Mouse (Mus musculus): Measurements from ENCODE around the gene Rdh12. TPM values are rescaled to one million over a fixed set of nuclear protein-coding genes. Genes with fewer than 3 reads are reported as not detected.
"Not testable (repeated sequence)": the region's sequence is repeated elsewhere in the genome, so short reads cannot be mapped to it uniquely, and the experiment has no call there.

Gene Rdh12
- 0.28 and 0.49 TPM in 2 replicates for polyA plus RNA-seq (2015; fragmentation: Nextera tagmentation; extraction: Ambion mirVana)

DNA sequence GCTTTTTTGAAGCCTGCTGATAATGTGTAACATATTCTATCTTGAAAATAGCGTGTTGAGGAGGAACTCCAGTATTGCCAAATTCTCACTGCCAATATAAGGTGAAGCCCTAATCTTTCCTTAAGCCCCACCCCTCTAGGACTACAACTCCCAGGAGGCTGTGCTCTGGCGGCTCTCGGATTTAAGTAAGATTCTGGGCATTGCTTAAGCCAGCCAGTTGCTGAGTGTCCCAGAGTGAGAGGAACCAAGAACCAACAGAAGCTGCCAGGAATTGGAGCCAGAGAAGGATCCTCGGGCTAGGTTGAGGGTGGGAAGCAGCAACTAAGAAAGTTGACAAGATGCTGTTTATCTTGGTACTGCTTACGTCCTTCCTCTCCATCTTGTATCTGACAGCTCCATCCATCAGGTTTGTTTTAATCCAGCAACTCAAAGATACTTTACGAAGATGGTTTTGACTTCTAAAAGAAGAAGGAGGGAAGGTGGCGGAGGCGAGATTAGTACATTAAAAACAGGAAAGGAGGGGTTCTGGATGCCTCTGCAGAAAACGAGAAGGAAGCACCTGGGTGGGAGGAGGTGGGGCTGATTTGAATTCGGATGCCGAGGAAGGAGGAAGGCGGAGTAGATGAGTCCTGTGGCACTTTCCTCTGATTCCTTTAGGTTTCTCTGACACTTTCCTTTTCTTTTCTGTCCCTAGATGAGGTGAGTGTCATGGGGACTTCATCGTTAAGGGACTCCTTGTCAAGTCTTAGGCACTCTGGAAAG lies at the start of gene Rdh12:
Gene Rdh12, plus strand, starts transcription at position 212 of the 762 bp plus-strand sequence.
- DNase-seq (no peak), ATAC-seq (ENCODE audit: low read depth) (peak; percentile 39; the same call in 1 of the 2 replicates)
- Histone ChIP-seq H3K4me3 (replicated peaks) (peak within 1 kb of the TSS; percentile 44), H3K9me3 (replicated peaks) (no peaks in the 10 kb centered on the region), H3K4me2 (peak within 1 kb of the TSS; percentile 61), H3K36me3 (no peaks in the 10 kb centered on the region), H3K27me3 (no peaks in the 10 kb centered on the region), H3K4me1 (replicated peaks) (peaks cover 9% of the 10 kb centered on the region; the same call in 1 of the 2 replicates), H3K27ac (no peak within 1 kb of the TSS), H3K9ac (no peak within 1 kb of the TSS)
- 5% methylated on average over 13 of the region's 13 CpGs for WGBS (ENCODE audit: insufficient replicate concordance)

DNA sequence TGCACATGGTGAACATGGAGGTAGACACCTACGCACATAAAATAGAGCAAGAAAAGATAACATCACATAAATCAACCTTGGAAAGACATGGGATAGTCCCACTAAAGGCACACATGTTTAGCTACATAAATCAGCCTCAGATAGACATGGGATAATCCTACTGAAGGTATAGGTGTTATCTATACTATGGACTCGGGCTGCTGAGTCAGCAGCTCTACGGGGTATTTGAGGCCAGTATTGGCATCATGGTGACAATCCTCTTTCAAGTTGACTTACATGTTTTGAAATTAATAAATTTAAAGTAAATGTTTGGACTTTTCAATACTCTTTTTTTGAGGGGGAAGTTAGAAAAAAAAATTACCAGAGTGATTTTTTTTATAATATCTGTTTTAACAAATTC lies 45.8 kb upstream of the Rdh12 start:
- WGBS (ENCODE audit: insufficient replicate concordance) = 71% methylated on average over 3 of the region's 3 CpGs
- Histone ChIP-seq H3K4me2 (no peak overlapping the region), H3K27ac (no peak overlapping the region), H3K36me3 (peaks cover 68% of the 10 kb centered on the region), H3K4me1 (replicated peaks) (no peaks in the 10 kb centered on the region), H3K4me3 (replicated peaks) (no peak overlapping the region), H3K9ac (no peak overlapping the region), H3K27me3 (no peaks in the 10 kb centered on the region), H3K9me3 (replicated peaks) (no peaks in the 10 kb centered on the region)
- DNase-seq (no peak), ATAC-seq (ENCODE audit: low read depth) (no peak)

DNA sequence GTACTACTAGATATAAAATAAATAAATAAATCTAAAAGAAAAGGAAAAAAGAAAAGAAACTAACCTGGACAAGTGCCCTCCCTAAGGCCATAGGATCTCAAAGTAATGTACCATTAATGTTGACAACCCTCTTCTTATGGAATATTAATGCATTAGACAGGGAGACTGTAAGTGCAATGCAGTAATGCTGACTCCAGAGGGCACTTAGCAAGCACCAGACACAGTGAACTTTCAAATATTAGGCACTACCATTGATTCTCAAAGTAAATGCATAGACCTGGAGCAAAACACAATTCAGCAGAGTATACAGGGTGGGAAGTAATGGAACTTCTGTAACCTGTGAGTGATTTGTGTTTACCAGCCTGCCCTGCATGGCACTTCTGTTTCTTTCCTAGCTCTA lies 39.5 kb upstream of the Rdh12 start:
- H3K36me3 ChIP-seq = peaks cover 16% of the 10 kb centered on the region
- no peak for DNase-seq
- H3K9me3 ChIP-seq (replicated peaks) = no peaks in the 10 kb centered on the region
- no peak overlapping the region for H3K4me3 ChIP-seq (replicated peaks)
- no peak overlapping the region for H3K4me2 ChIP-seq
- H3K4me1 ChIP-seq (replicated peaks) = peaks cover 26% of the 10 kb centered on the region
- ATAC-seq (ENCODE audit: low read depth) = no peak
- H3K27ac ChIP-seq = no peak overlapping the region
- no peaks in the 10 kb centered on the region for H3K27me3 ChIP-seq
- H3K9ac ChIP-seq = no peak overlapping the region

DNA sequence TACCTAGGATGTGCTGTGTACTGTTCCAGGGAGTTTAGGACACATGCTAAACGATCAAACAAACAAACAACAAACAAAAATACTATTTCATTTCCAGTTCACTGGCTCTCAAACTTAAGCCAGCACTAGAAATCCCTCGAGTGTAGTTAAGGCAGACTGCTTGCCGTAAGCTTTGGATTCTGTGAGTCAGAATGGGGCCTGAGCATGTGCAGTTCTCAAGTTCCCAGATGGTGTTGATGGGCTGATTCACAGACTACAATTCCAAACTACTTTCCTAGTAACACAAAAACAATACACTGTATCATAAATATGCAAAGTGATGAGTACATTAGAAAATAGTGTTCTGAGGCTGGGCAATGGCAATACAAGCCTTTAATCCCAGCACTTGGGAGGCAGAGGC lies 38.3 kb upstream of the Rdh12 start:
- H3K9ac ChIP-seq = peak overlapping the region; percentile 9; the same call in 1 of the 2 replicates
- ATAC-seq (ENCODE audit: low read depth) = no peak
- H3K4me3 ChIP-seq (replicated peaks) = no peak overlapping the region
- H3K4me2 ChIP-seq = no peak overlapping the region
- H3K27me3 ChIP-seq = no peaks in the 10 kb centered on the region
- peaks cover 31% of the 10 kb centered on the region for H3K4me1 ChIP-seq (replicated peaks)
- WGBS (ENCODE audit: insufficient replicate concordance) = 73% methylated on average over 3 of the region's 3 CpGs
- H3K36me3 ChIP-seq = peaks cover 10% of the 10 kb centered on the region
- DNase-seq = no peak
- no peak overlapping the region for H3K27ac ChIP-seq
- no peaks in the 10 kb centered on the region for H3K9me3 ChIP-seq (replicated peaks)

DNA sequence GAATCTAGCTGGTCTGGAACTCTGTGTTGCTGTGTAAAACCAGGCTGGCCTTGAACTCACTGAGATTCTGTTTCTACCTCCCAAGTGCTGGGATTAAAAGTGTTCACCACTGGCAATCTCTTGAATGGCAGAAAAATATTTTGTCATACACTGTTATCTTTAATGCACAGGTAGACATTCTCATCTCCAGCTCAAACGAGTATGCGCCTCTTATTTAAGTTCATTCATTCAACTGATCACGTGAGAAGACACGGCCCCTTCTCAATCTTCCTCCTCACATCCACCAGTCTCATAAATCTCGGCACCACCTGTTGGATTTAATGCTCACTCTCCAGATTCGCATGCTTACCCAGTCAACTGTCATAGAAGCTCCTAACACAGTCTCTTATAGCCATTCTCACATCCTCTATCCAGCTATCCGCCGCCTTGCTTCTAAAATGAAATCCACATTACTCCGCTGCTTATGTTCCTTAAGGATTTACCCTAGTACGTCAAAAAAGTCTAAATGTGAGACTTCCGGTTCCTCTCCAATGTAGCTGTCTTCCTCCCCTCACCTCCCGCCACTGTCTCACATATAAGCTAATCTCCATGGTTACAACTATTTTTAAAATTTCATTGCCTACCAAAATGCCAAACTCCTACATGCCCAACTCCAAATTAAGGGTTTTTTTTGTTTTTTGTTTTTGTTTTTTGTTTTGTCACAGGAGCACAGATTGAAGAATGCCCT lies 37.3 kb upstream of the Rdh12 start:
- H3K9me3 ChIP-seq (replicated peaks) = no peaks in the 10 kb centered on the region
- H3K4me2 ChIP-seq = peak overlapping the region; percentile 80
- peak overlapping the region; percentile 96 for H3K4me3 ChIP-seq (replicated peaks)
- peaks cover 31% of the 10 kb centered on the region for H3K4me1 ChIP-seq (replicated peaks)
- H3K27ac ChIP-seq = peak overlapping the region; percentile 87; the same call in 1 of the 2 replicates
- peaks cover 14% of the 10 kb centered on the region for H3K36me3 ChIP-seq
- H3K9ac ChIP-seq = peak overlapping the region; percentile 86
- WGBS (ENCODE audit: insufficient replicate concordance) = 31% methylated on average over 12 of the region's 12 CpGs
- ATAC-seq (ENCODE audit: low read depth) = no peak
- H3K27me3 ChIP-seq = no peaks in the 10 kb centered on the region
- DNase-seq = no peak

DNA sequence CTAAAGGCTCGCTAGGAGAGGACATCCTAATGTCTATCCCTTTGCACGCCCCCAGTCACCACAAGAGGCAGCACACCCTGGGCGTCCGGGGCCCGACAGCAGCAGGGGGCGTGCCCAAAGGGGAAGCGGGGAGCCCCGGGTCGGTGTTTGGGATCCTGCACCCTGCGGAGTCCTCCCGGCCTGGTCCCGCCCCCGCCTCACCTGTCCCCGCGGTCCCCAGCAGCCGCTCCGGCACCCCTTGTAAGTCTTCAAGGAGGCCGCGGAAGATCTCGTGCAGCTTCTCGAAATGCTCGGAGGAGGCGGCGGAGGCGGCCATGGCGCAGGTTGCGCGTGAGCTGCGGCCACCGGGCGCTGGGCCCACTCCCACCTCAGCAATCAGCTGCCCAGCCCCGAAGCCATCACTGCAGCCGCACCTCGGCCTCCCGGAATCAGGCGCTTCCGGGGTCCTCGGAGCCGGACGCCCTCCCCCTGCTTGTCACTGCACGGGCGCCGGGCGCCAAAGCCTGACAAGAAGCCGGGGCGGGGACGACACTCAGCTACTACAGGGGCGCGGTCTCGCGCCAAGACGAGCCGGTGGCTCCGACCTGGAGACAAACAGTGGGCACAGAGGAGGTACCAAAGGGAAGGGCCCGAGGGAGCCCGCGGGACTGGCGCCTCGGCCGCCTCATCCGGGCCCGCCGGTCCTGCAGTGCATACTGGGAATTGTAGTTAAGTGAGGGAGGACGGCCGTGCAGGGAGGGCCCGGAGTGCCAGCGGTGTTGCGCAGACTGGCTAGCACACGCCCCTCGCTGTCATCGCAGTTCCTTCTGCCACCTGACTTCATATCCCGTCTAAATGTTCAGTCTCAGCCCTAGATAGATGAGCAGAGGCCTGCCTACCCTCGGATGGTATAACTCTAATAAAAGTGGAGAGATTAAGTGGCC lies 36.4 kb upstream of the Rdh12 start, which contains the start of gene Vti1b:
Gene Vti1b, minus strand, starts transcription at position 649 of the 923 bp plus-strand sequence.
- DNase-seq (peak; percentile 88), ATAC-seq (ENCODE audit: low read depth) (peak; percentile 96)
- H3K4me1 ChIP-seq (replicated peaks) = peaks cover 31% of the 10 kb centered on the region
- H3K4me2 ChIP-seq = peak within 1 kb of the TSS; percentile 80
- peak within 1 kb of the TSS; percentile 87 for H3K27ac ChIP-seq
- peak within 1 kb of the TSS; percentile 86 for H3K9ac ChIP-seq
- 0% methylated on average over 71 of the region's 73 CpGs for WGBS (ENCODE audit: insufficient replicate concordance)
- peaks cover 22% of the 10 kb centered on the region for H3K36me3 ChIP-seq
- H3K4me3 ChIP-seq (replicated peaks) = peak within 1 kb of the TSS; percentile 96
- H3K9me3 ChIP-seq (replicated peaks) = no peaks in the 10 kb centered on the region
- H3K27me3 ChIP-seq = no peaks in the 10 kb centered on the region

DNA sequence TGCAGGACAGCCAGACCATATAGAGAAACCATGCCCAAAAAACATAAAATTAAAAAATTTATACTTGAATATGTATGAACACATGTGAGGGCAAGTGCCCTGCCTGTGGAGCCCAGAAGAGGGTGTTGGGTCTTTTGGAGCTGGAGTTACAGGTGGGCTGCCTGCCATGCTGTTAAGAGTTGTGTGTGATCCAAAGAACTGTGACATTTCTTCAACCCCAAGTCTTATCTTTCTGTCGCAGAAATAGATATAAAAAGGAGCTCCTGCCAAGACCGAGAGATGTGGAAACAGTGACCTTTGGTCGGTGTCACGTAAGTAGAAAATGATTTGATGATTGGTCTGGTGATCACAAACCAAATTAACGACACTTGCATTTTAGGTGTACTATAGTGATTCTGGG lies 35.0 kb upstream of the Rdh12 start:
- peak; percentile 27 for DNase-seq

DNA sequence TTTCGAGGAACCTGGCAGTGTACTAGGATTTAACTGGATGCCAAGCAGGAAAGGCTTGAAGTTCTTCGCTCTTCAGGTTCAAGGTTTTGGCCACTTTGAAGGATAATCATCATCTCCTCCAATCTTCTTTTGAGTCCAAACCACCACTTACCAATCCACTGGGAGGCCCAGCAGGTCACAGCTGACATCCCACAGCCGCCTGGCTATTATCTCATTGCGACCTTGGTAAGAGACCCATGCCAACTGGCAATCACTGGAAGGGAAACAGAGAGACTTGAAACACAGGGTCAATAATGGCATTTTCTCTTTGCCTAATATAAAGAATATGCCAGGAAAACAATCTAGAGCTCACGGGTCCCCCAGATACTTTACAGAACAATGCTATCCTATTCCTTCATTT lies 32.7 kb upstream of the Rdh12 start:
- DNase-seq (no peak), ATAC-seq (ENCODE audit: low read depth) (no peak)
- Histone ChIP-seq H3K4me2 (no peak overlapping the region), H3K27ac (no peak overlapping the region), H3K4me1 (replicated peaks) (peaks cover 25% of the 10 kb centered on the region), H3K36me3 (peaks cover 38% of the 10 kb centered on the region), H3K9me3 (replicated peaks) (no peaks in the 10 kb centered on the region), H3K9ac (no peak overlapping the region), H3K4me3 (replicated peaks) (no peak overlapping the region), H3K27me3 (no peaks in the 10 kb centered on the region)
- WGBS (ENCODE audit: insufficient replicate concordance) = 83% methylated on average over 5 of the region's 5 CpGs

More for the DNA sequence above, 35.0 kb upstream of the Rdh12 start:
- H3K36me3 ChIP-seq = peaks cover 30% of the 10 kb centered on the region
- no peak for ATAC-seq (ENCODE audit: low read depth)
- H3K9me3 ChIP-seq (replicated peaks) = no peaks in the 10 kb centered on the region
- 0 out of 2 replicates have a peak overlapping the region, but pooled peaks have one; percentile 26 for H3K9ac ChIP-seq
- no peaks in the 10 kb centered on the region for H3K27me3 ChIP-seq
- 25% methylated on average over 5 of the region's 5 CpGs for WGBS (ENCODE audit: insufficient replicate concordance)
- peak overlapping the region; percentile 74 for H3K27ac ChIP-seq
- H3K4me3 ChIP-seq (replicated peaks) = no peak overlapping the region
- H3K4me2 ChIP-seq = peak overlapping the region; percentile 40; the same call in 1 of the 2 replicates
- H3K4me1 ChIP-seq (replicated peaks) = peaks cover 31% of the 10 kb centered on the region

DNA sequence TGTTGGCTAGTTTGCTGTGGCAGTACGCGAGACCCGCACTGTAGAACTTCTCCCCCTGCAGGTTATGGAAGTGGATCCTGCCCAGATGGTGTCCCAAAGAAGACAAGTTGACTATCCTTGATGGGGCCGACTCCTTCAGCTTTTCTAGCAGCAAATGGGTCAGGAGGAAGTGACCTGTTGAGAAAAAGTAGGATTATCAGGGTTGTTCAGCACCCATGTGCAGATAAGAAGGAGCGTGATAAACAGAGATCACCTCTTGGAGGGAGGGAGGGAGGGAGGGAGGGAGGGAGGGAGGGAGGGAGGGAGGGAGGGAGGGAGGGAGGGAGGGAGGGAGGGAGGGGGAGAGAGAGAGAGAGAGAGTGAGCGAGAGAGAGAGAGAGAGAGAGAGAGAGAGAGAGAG lies 23.6 kb upstream of the Rdh12 start:
- H3K27me3 ChIP-seq; H3K4me3 ChIP-seq (replicated peaks); H3K9ac ChIP-seq; H3K9me3 ChIP-seq (replicated peaks); ATAC-seq (ENCODE audit: low read depth); DNase-seq; H3K4me2 ChIP-seq; H3K27ac ChIP-seq: not testable (repeated sequence)
- WGBS (ENCODE audit: insufficient replicate concordance) = 77% methylated on average over 4 of the region's 6 CpGs
- Histone ChIP-seq H3K36me3 (peaks cover 82% of the 10 kb centered on the region), H3K4me1 (replicated peaks) (peaks cover 16% of the 10 kb centered on the region)

DNA sequence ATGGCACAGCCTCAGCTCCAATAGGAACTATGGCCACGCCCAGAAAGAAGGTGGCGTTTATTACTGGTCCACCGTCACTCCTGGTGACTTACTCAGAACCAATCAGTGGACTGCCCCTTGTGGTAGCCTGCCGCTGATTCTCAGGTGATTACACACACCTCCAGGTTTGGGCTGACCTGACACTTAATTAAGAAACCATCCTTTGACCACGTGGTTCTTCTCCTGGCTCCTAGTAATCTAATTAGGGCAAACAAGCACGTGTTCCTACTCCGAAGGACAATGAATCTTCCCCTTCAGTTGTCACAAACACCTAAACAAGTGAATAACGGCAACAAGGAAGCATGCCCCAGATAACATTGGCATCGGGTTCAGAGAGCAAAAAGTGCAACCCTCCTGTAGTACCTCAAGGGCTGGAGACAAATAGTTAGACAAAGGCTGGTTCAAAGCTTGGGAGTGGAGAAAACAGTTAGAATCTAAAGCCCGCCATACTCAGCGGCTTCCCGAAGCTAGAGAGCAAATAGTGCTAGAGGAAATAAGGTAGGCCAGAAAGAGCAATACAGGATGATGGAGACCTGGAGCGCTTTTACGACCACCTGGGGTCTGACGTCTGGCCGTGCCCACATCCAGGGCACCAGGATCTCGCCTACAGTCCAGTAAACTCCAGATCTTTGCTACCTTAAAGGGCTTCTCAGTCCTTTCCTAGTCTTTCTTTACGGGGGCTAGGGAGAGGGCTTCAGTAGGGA lies 17.6 kb upstream of the Rdh12 start:
- under 1% methylated on average over 18 of the region's 18 CpGs for WGBS (ENCODE audit: insufficient replicate concordance)
- ATAC-seq (ENCODE audit: low read depth) = peak; percentile 97
- H3K9me3 ChIP-seq (replicated peaks) = no peaks in the 10 kb centered on the region
- H3K9ac ChIP-seq = peak overlapping the region; percentile 77
- H3K36me3 ChIP-seq = peaks cover 30% of the 10 kb centered on the region
- peak; percentile 83 for DNase-seq
- peaks cover 17% of the 10 kb centered on the region for H3K4me1 ChIP-seq (replicated peaks)
- H3K27ac ChIP-seq = peak overlapping the region; percentile 75
- H3K4me3 ChIP-seq (replicated peaks) = peak overlapping the region; percentile 75
- peak overlapping the region; percentile 81 for H3K4me2 ChIP-seq
- H3K27me3 ChIP-seq = no peaks in the 10 kb centered on the region

All from liver, embryonic 13.5 days (tissue).